Mouse (Mus musculus): ENCODE data around the gene Tnnt3.

Gene Tnnt3

GRCm38 (mm10) chr7:142552591-142553416, 54.2 kb downstream of the Tnnt3 start:
- Histone ChIP-seq H3K27me3 (ENCODE audit: control insufficient read depth, insufficient read depth, low read length, poor library complexity, severe bottlenecking) (no peaks in the 10 kb centered on the region), H3K36me3 (ENCODE audit: control insufficient read depth, insufficient read depth, low read length, poor library complexity, severe bottlenecking) (no peaks in the 10 kb centered on the region)
- no peak for DNase-seq (ENCODE audit: low read depth, low spot score)

DNA sequence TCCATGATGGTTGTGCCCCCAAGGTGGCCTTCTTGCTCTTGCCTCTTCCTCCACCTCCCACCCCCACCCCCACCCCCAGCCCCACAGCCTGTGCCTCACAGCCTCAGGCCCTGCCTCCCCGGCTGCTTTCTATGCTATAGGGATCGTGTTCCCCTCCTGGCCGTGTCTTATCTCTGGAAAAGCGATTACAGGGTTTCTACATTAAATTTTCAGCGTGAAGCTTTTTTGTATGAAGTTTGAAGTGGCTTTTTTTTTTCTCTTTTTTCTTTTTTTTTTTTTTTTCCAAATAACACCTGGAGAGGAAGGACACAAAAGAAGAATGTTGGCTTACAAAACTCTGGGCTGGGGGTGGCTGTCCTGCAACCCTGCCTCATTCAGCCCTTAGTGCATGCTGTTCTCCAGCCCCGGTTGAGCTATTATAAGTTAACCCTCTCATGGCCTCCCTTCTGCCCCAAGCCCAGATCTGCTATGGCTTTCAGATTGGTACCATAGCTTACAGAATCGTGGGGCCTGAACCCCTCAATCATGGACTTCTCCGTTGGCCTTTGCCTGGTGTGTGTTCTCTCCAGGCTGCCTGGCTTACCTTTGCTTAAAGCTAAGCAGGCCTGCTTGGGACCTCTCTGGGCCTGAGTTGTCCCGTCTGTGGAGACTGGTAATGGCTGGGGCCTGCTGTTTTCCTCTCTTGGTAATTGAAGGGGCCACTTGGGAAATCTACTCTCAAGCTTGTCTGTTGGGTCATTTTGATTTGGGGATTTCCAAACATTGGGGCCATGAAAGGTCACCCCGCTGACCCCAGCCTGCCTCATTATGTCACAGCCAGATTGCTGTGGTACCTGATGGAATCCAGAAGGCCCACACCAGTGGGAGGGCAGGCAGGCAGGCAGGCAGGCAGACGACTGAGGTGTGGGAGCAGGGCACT, 55.0 kb downstream of the Tnnt3 start:
- Histone ChIP-seq H3K27me3 (ENCODE audit: control insufficient read depth, insufficient read depth, low read length, poor library complexity, severe bottlenecking) (no peaks in the 10 kb centered on the region), H3K36me3 (ENCODE audit: control insufficient read depth, insufficient read depth, low read length, poor library complexity, severe bottlenecking) (no peaks in the 10 kb centered on the region)
- DNase-seq (ENCODE audit: low read depth, low spot score): no peak

- Histone ChIP-seq H3K36me3 (ENCODE audit: control insufficient read depth, insufficient read depth, low read length, poor library complexity, severe bottlenecking) (no peaks in the 10 kb centered on the region), H3K27me3 (ENCODE audit: control insufficient read depth, insufficient read depth, low read length, poor library complexity, severe bottlenecking) (no peaks in the 10 kb centered on the region)
- no peak for DNase-seq (ENCODE audit: low read depth, low spot score)
Observed at GRCm38 (mm10) chr7:142554625-142555024, 56.0 kb downstream of the Tnnt3 start.

- Histone ChIP-seq H3K27me3 (ENCODE audit: control insufficient read depth, insufficient read depth, low read length, poor library complexity, severe bottlenecking) (no peaks in the 10 kb centered on the region), H3K36me3 (ENCODE audit: control insufficient read depth, insufficient read depth, low read length, poor library complexity, severe bottlenecking) (no peaks in the 10 kb centered on the region)
- DNase-seq (ENCODE audit: low read depth, low spot score): no peak
Observed at GRCm38 (mm10) chr7:142555366-142556088, 56.9 kb downstream of the Tnnt3 start.

GRCm38 (mm10) chr7:142556089-142556476, 57.4 kb downstream of the Tnnt3 start:
- H3K36me3 ChIP-seq (ENCODE audit: control insufficient read depth, insufficient read depth, low read length, poor library complexity, severe bottlenecking): no peaks in the 10 kb centered on the region
- DNase-seq (ENCODE audit: low read depth, low spot score): no peak

GRCm38 (mm10) chr7:142557696-142558095, 59.1 kb downstream of the Tnnt3 start:
- H3K27me3 ChIP-seq (ENCODE audit: control insufficient read depth, insufficient read depth, low read length, poor library complexity, severe bottlenecking): no peaks in the 10 kb centered on the region
- DNase-seq (ENCODE audit: low read depth, low spot score): no peak
- H3K36me3 ChIP-seq (ENCODE audit: control insufficient read depth, insufficient read depth, low read length, poor library complexity, severe bottlenecking): no peaks in the 10 kb centered on the region

More at GRCm38 (mm10) chr7:142556089-142556476, 57.4 kb downstream of the Tnnt3 start:
- H3K27me3 ChIP-seq (ENCODE audit: control insufficient read depth, insufficient read depth, low read length, poor library complexity, severe bottlenecking): no peaks in the 10 kb centered on the region

GRCm38 (mm10) chr7:142558511-142559146, 60.0 kb downstream of the Tnnt3 start:
- Histone ChIP-seq H3K27me3 (ENCODE audit: control insufficient read depth, insufficient read depth, low read length, poor library complexity, severe bottlenecking) (no peaks in the 10 kb centered on the region), H3K36me3 (ENCODE audit: control insufficient read depth, insufficient read depth, low read length, poor library complexity, severe bottlenecking) (no peaks in the 10 kb centered on the region)
- no peak for DNase-seq (ENCODE audit: low read depth, low spot score)

DNA sequence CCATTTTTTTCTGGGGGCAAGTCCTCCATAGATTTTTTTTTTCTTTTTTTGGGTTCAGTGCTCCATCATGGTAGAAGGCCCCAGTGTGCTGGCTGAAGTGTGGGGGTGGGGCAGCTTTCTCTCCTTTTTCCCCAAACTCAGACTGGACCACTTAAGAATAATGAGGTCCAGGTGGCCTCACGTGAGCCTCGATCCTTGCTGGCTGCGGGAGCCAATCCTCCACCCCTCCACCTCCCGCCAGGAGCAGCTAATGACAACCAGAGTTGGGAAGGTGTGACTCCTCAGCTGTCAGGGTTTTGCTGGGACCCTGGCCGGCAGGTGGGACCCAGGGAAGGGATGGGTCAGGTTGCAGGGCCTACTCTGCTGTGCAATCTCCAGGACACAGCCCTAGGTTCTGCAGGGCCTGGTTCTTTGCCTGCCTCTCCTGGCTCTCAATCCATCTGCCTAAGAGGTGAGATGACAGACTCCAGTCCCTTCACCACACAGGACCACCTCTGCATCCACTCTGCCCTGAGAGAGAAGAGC, 61.1 kb downstream of the Tnnt3 start:
- no peak for DNase-seq (ENCODE audit: low read depth, low spot score)
- no peaks in the 10 kb centered on the region for H3K36me3 ChIP-seq (ENCODE audit: control insufficient read depth, insufficient read depth, low read length, poor library complexity, severe bottlenecking)
- H3K27me3 ChIP-seq (ENCODE audit: control insufficient read depth, insufficient read depth, low read length, poor library complexity, severe bottlenecking): no peaks in the 10 kb centered on the region

- no peak for DNase-seq (ENCODE audit: low read depth, low spot score)
- no peaks in the 10 kb centered on the region for H3K27me3 ChIP-seq (ENCODE audit: control insufficient read depth, insufficient read depth, low read length, poor library complexity, severe bottlenecking)
- no peaks in the 10 kb centered on the region for H3K36me3 ChIP-seq (ENCODE audit: control insufficient read depth, insufficient read depth, low read length, poor library complexity, severe bottlenecking)
Observed at GRCm38 (mm10) chr7:142560942-142561855, 62.6 kb downstream of the Tnnt3 start.

GRCm38 (mm10) chr7:142561856-142562404, 63.3 kb downstream of the Tnnt3 start:
- Histone ChIP-seq H3K36me3 (ENCODE audit: control insufficient read depth, insufficient read depth, low read length, poor library complexity, severe bottlenecking) (no peaks in the 10 kb centered on the region), H3K27me3 (ENCODE audit: control insufficient read depth, insufficient read depth, low read length, poor library complexity, severe bottlenecking) (no peaks in the 10 kb centered on the region)
- DNase-seq (ENCODE audit: low read depth, low spot score): no peak

- Histone ChIP-seq H3K36me3 (ENCODE audit: control insufficient read depth, insufficient read depth, low read length, poor library complexity, severe bottlenecking) (no peaks in the 10 kb centered on the region), H3K27me3 (ENCODE audit: control insufficient read depth, insufficient read depth, low read length, poor library complexity, severe bottlenecking) (no peaks in the 10 kb centered on the region)
- no peak for DNase-seq (ENCODE audit: low read depth, low spot score)
Observed at GRCm38 (mm10) chr7:142563168-142563567, 64.5 kb downstream of the Tnnt3 start.

DNA sequence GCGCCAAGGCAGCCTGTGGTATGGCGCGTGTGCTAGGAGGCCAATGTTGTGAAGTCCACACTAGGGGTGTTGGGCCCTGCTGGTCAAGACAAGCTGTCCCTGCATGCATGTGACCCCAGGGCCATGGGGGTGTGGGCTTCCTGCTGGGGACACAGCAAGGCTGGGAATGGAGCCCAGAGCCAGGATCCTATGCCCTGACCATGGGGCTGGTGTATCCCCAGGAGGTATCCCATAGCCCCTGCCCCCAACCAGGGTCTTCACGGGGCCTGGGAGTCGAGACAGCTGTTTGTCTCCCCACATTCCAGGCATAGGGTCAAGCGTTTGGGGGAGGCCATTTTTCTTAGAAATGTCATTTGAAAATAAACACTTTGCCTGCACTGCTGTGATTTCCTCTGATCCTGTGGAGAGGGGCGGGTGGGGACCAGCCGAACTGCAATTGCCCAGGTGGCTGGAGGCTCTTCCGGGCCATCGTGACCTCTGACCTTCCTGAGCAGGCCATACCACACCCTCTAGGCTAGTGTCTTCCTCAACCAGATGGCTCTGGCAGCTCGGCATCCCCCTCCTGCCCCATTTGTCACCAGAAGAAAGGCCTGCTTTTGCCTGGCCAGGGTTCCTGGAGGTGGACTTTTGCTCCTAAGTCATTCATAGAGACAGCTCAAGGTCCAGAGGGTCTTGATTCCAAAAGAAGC, 66.5 kb downstream of the Tnnt3 start:
- no peaks in the 10 kb centered on the region for H3K27me3 ChIP-seq (ENCODE audit: control insufficient read depth, insufficient read depth, low read length, poor library complexity, severe bottlenecking)

More for the DNA sequence above, 66.5 kb downstream of the Tnnt3 start:
- no peaks in the 10 kb centered on the region for H3K36me3 ChIP-seq (ENCODE audit: control insufficient read depth, insufficient read depth, low read length, poor library complexity, severe bottlenecking)
- no peak for DNase-seq (ENCODE audit: low read depth, low spot score)
